Mouse (Mus musculus) forebrain, embryonic 16.5 days (tissue): ENCODE results near the gene Zfp366. TPM values are rescaled to one million over a fixed set of nuclear protein-coding genes. Genes with fewer than 3 reads are reported as not detected.

ENCODE experiments used
- ATAC-seq: fragments of 200-750 bp; cut with Nextera tagmentation; 2 replicates; pipeline ENCODE4 v1.8.0; 2017; ENCODE audit warnings: mild to moderate bottlenecking, moderate library complexity
- H3K27ac ChIP-seq: fragments of 300-500 bp; sonication (generic); 2 replicates; pipeline ENCODE4 v1.5.1; 2014; ENCODE audit warnings: low read length, control low read depth
- H3K27me3 ChIP-seq: fragments of 300-500 bp; sonication (generic); replicated peaks from 2 replicates; pipeline ENCODE4 v1.6.1; 2014; ENCODE audit warnings: low read length; ENCODE audit not compliant: control insufficient read depth, insufficient read depth
- H3K36me3 ChIP-seq: fragments of 300-500 bp; sonication (generic); 2 replicates; pipeline ENCODE4 v1.6.1; 2014; ENCODE audit not compliant: control insufficient read depth, insufficient read depth
- H3K4me1 ChIP-seq: fragments of 300-500 bp; sonication (generic); replicated peaks from 2 replicates; pipeline ENCODE4 v1.6.1; 2014; ENCODE audit warnings: low read length; ENCODE audit not compliant: control insufficient read depth, insufficient read depth
- H3K4me2 ChIP-seq: fragments of 300-500 bp; sonication (generic); 2 replicates; pipeline ENCODE4 v1.6.1; 2014; ENCODE audit warnings: mild to moderate bottlenecking, low read length, control low read depth
- H3K4me3 ChIP-seq: fragments of 300-500 bp; sonication (generic); replicated peaks from 2 replicates; pipeline ENCODE4 v1.5.1; 2014; ENCODE audit warnings: mild to moderate bottlenecking, low read length, control low read depth
- H3K9ac ChIP-seq: fragments of 300-500 bp; sonication (generic); replicated peaks from 2 replicates; pipeline ENCODE4 v1.6.1; 2014; ENCODE audit warnings: low read depth, low read length, control low read depth
- H3K9me3 ChIP-seq: fragments of 300-500 bp; sonication (generic); 2 replicates; pipeline ENCODE4 v1.6.1; 2016; ENCODE audit warnings: low read length; ENCODE audit not compliant: control insufficient read depth
- WGBS: fragments of 180-500 bp; shearing (Covaris S2); extraction: QIAGEN DNeasy Blood & Tissue Kit; methylation state at CpG from one replicate; pipeline ENCODE4 v1.1.7; 2014; 5-methylcytosine and 5-hydroxymethylcytosine counted together
- polyA plus RNA-seq: library from polyadenylated mRNA; unstranded; fragments of >200 nt; fragmentation: Nextera tagmentation; extraction: Ambion mirVana; gene quantifications from 2 replicates; pipeline ENCODE4 v1.2.1, GENCODE M21; 2015

Gene Zfp366
- polyA plus RNA-seq, 1 experiment from 2014 or later: 0.56 TPM

DNA sequence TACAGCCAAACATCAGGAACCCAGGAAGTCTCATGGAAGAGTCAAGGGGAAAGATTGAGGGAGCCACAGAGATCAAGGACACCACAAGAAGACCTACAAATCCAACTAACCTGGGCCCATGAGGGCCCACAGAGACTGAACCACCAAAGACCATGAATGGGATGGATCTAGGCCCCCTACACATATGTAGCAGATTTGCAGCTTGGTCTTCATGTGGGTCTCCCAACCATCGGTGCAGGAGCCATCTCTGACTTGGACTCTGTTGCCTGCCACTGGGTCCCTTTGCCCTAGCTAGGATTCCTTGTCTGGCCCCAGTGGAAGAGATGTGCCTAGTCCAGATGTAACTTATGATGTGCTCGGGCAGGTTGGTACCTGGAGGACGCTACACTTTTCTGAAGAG is 87.4 kb downstream of the Zfp366 start:
- no peak overlapping the region for H3K9ac ChIP-seq
- no peaks in the 10 kb centered on the region for H3K36me3 ChIP-seq
- H3K4me3 ChIP-seq: no peak overlapping the region
- H3K27me3 ChIP-seq: no peaks in the 10 kb centered on the region
- ATAC-seq: no peak
- H3K27ac ChIP-seq: no peak overlapping the region
- no peaks in the 10 kb centered on the region for H3K4me1 ChIP-seq
- no peak overlapping the region for H3K4me2 ChIP-seq
- WGBS: 95% methylated on average over 3 of the region's 3 CpGs
- H3K9me3 ChIP-seq: no peaks in the 10 kb centered on the region

DNA sequence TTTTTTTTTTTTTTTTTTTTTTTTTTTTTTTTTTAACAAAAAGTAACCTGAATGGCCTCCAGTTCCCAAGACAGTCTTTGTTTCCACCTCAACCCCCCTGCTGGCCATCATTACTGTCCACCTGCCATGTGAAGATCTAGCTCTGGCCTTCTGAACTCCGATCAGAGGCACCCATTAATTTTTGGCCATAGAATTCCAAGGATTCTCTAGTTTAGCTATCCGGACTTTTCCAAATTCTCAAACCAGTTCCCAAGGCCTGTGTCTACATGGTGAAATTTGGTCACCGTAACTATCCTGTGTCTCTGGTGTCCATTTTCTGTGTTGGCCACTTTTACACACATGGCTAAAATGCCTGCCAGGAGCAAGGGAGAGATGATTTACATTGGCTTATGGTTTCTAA is 92.9 kb downstream of the Zfp366 start:
- H3K4me2 ChIP-seq: no peak overlapping the region
- H3K27me3 ChIP-seq: no peaks in the 10 kb centered on the region
- no peaks in the 10 kb centered on the region for H3K36me3 ChIP-seq
- H3K4me1 ChIP-seq: no peaks in the 10 kb centered on the region
- 99% methylated on average over 3 of the region's 3 CpGs for WGBS
- no peaks in the 10 kb centered on the region for H3K9me3 ChIP-seq
- H3K9ac ChIP-seq: no peak overlapping the region
- ATAC-seq: no peak
- H3K4me3 ChIP-seq: no peak overlapping the region
- H3K27ac ChIP-seq: no peak overlapping the region

- no peaks in the 10 kb centered on the region for H3K27me3 ChIP-seq
- H3K4me3 ChIP-seq: no peak overlapping the region
- no peak for ATAC-seq
- no peaks in the 10 kb centered on the region for H3K9me3 ChIP-seq
- H3K4me1 ChIP-seq: peaks cover 6% of the 10 kb centered on the region; the same call in 1 of the 2 replicates
- no peak overlapping the region for H3K9ac ChIP-seq
- H3K27ac ChIP-seq: no peak overlapping the region
- H3K36me3 ChIP-seq: no peaks in the 10 kb centered on the region
- H3K4me2 ChIP-seq: no peak overlapping the region
- WGBS: 83% methylated on average over 6 of the region's 6 CpGs
Measured at GRCm38 (mm10) chr13:99278511-99278910, 93.9 kb downstream of the Zfp366 start.

GRCm38 (mm10) chr13:99279351-99279750 is 94.7 kb downstream of the Zfp366 start:
- Histone ChIP-seq H3K4me2 (no peak overlapping the region), H3K4me1 (peaks cover 13% of the 10 kb centered on the region), H3K36me3 (no peaks in the 10 kb centered on the region), H3K27me3 (no peaks in the 10 kb centered on the region), H3K9me3 (no peaks in the 10 kb centered on the region), H3K27ac (no peak overlapping the region), H3K9ac (no peak overlapping the region), H3K4me3 (no peak overlapping the region)
- WGBS: 53% methylated on average over 10 of the region's 10 CpGs
- ATAC-seq: no peak

GRCm38 (mm10) chr13:99282961-99283360 is 98.3 kb downstream of the Zfp366 start:
- ATAC-seq: no peak
- H3K4me1 ChIP-seq: peaks cover 23% of the 10 kb centered on the region
- no peaks in the 10 kb centered on the region for H3K9me3 ChIP-seq
- H3K4me2 ChIP-seq: no peak overlapping the region
- H3K27ac ChIP-seq: no peak overlapping the region
- no peaks in the 10 kb centered on the region for H3K36me3 ChIP-seq
- no peaks in the 10 kb centered on the region for H3K27me3 ChIP-seq
- H3K4me3 ChIP-seq: no peak overlapping the region
- 60% methylated on average over 6 of the region's 6 CpGs for WGBS
- no peak overlapping the region for H3K9ac ChIP-seq

- H3K4me3 ChIP-seq: no peak overlapping the region
- H3K4me1 ChIP-seq: peaks cover 23% of the 10 kb centered on the region
- H3K9ac ChIP-seq: no peak overlapping the region
- no peaks in the 10 kb centered on the region for H3K27me3 ChIP-seq
- 68% methylated on average over 12 of the region's 12 CpGs for WGBS
- no peak overlapping the region for H3K4me2 ChIP-seq
- ATAC-seq: peak; percentile 11; the same call in 1 of the 2 replicates
- H3K9me3 ChIP-seq: no peaks in the 10 kb centered on the region
- H3K36me3 ChIP-seq: no peaks in the 10 kb centered on the region
- peak overlapping the region; percentile 54 for H3K27ac ChIP-seq
Measured at GRCm38 (mm10) chr13:99283916-99284315, 99.3 kb downstream of the Zfp366 start.

- Histone ChIP-seq H3K4me1 (peaks cover 23% of the 10 kb centered on the region), H3K27ac (peak overlapping the region; percentile 54), H3K4me3 (no peak overlapping the region), H3K9ac (no peak overlapping the region), H3K36me3 (no peaks in the 10 kb centered on the region), H3K4me2 (peak overlapping the region; percentile 12; the same call in 1 of the 2 replicates), H3K27me3 (no peaks in the 10 kb centered on the region), H3K9me3 (no peaks in the 10 kb centered on the region)
- 49% methylated on average over 21 of the region's 21 CpGs for WGBS
- ATAC-seq: peak; percentile 86
Measured at GRCm38 (mm10) chr13:99284400-99285160, 100.0 kb downstream of the Zfp366 start.

- no peak overlapping the region for H3K27ac ChIP-seq
- H3K9me3 ChIP-seq: no peaks in the 10 kb centered on the region
- H3K4me2 ChIP-seq: no peak overlapping the region
- WGBS: 52% methylated on average over 2 of the region's 2 CpGs
- H3K4me3 ChIP-seq: no peak overlapping the region
- H3K4me1 ChIP-seq: peaks cover 23% of the 10 kb centered on the region
- 0 out of 2 replicates have a peak, but pooled peaks have one; percentile 4 for ATAC-seq
- H3K36me3 ChIP-seq: no peaks in the 10 kb centered on the region
- H3K27me3 ChIP-seq: no peaks in the 10 kb centered on the region
- H3K9ac ChIP-seq: no peak overlapping the region
Measured at GRCm38 (mm10) chr13:99285241-99285640, 100.6 kb downstream of the Zfp366 start.

GRCm38 (mm10) chr13:99287207-99287606 is 102.6 kb downstream of the Zfp366 start:
- no peak for ATAC-seq
- 92% methylated on average over 4 of the region's 4 CpGs for WGBS
- Histone ChIP-seq H3K4me2 (no peak overlapping the region), H3K36me3 (no peaks in the 10 kb centered on the region), H3K4me1 (peaks cover 23% of the 10 kb centered on the region), H3K27ac (no peak overlapping the region), H3K4me3 (no peak overlapping the region), H3K9me3 (no peaks in the 10 kb centered on the region), H3K27me3 (no peaks in the 10 kb centered on the region), H3K9ac (no peak overlapping the region)
